Mouse (Mus musculus): Measurements from ENCODE around the gene Fate1. TPM values are rescaled to one million over a fixed set of nuclear protein-coding genes. Genes with fewer than 3 reads are reported as not detected.

Fate1 gene
- polyA plus RNA-seq (2017; shearing (Covaris generic)), result not detected

DNA sequence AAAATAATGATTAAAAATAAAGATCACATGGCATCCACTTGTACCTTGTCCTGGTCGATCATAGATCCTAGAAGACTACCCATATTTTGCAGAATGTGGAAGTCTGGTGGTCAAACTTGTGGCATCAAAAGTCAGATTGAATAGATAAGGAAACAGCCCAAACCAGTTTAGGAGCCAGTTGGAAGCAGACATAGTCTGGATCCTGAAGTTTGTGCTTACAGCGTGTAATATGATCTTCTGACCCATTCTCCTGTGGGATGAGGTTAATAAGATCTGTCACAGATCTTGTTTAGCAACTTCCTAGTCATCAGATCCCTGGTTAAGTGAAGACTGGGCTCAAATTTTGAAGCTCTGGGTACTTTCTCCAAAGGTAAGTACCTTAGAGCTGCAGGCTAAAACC, at the start of gene Fate1:
Gene Fate1 (plus strand): TSS at position 301 of the 400 bp plus-strand sequence.

DNA sequence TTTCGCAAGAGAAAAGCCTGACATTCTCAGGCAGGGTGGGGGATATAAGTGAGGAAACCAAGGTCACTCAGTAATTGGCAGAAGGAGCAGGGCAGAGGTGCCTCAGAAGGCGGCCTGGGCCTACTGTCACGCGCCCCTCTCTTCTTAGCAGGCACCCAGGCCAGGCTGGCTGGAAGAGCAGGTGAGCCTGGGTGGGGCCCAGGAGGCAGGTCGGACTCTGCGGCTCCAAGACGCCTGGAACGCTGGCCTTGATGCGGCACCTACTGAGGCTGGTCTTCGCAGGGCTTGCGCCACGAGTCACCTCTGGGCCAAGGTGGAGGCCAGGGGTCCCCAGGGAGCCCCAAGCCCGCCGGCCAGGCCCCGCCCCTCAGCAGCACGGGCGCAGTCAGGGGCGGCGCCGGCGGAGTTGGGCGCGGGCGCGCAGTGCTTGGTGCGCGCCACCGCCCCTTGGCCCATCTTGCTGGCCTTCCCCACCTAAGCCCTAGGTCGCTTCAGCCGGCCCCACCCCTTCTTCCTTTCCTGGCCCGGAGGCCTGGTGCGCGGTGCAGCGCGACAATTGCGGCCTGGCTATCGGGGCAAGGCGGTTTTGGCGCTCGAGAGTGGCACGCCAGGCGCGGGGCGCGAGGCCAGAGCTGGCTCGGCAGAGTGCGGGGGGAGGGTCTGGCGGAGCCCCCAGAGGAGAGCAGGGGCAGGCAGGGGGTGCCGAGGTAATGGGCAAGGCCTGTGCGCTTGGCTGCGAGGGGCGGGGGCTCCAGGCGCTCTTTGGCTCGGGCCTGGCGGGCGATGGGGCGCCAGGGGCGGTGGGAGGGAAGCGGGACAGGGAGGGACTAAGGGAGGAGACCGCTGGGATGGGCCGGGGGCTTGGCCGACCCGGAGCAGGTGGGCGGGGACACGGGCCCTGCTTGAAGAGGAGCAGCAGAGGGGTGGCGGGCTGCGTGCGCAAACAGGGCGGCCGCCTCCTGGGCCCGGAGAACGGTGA, 10.4 kb upstream of the Fate1 start, which contains the start of gene Prrg3:
Gene Prrg3 (plus strand): TSS at position 552 of the 979 bp plus-strand sequence.

DNA sequence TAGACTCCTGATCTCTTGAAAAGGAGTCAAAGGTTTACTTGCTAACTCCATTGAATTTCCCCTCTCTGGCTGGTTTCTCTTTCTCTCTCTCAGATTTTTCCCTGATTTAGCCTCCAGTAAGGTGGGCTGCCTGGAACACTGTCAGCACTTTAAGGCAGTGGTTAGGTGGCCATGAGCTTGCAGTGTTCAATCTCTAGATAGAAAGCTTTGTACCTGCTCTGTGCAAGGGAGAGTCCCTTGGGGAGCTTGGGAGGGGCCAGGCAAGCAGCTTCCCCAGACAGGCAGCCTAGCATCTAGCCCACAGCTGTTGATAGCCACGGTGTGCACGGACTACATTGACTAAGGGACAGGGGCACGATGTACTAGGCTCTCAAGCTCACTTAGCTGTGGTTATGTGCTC, 18.8 kb downstream of the Fate1 start, which contains the start of gene Cnga2:
Gene Cnga2 (plus strand): TSS at position 301 of the 400 bp plus-strand sequence.

Other genes starting within 250 kb of the Fate1 start
- gene Vma21, start 157.1 kb upstream of the Fate1 start, polyA plus RNA-seq (2017; shearing (Covaris generic)), result 31.8 TPM
- gene Gm1141, start 52.0 kb upstream of the Fate1 start, polyA plus RNA-seq (2017; shearing (Covaris generic)), result 0.17 TPM
- 0.15 TPM for gene Prrg3, start 10.4 kb upstream of the Fate1 start, polyA plus RNA-seq (2017; shearing (Covaris generic))
- gene Cnga2, start 18.9 kb downstream of the Fate1 start, polyA plus RNA-seq (2017; shearing (Covaris generic)), result not detected
- not detected for gene Magea4, start 249.0 kb downstream of the Fate1 start, polyA plus RNA-seq (2017; shearing (Covaris generic))